Mouse (Mus musculus) embryonic fibroblast, embryonic 13.5 days (primary cell): ENCODE results near the gene Gm20388.

Source experiments
- CTCF ChIP-seq: IDR thresholded peaks from 2 replicates; pipeline ENCODE4 v1.5.1; 2011; ENCODE audit warnings: mild to moderate bottlenecking, control low read depth, low read length, moderate library complexity, borderline replicate concordance; ENCODE audit not compliant: insufficient read depth
- POLR2A ChIP-seq: IDR thresholded peaks from 2 replicates; pipeline ENCODE4 v1.6.1; 2011; ENCODE audit warnings: low read depth, mild to moderate bottlenecking, control low read depth, low read length, moderate library complexity

DNA sequence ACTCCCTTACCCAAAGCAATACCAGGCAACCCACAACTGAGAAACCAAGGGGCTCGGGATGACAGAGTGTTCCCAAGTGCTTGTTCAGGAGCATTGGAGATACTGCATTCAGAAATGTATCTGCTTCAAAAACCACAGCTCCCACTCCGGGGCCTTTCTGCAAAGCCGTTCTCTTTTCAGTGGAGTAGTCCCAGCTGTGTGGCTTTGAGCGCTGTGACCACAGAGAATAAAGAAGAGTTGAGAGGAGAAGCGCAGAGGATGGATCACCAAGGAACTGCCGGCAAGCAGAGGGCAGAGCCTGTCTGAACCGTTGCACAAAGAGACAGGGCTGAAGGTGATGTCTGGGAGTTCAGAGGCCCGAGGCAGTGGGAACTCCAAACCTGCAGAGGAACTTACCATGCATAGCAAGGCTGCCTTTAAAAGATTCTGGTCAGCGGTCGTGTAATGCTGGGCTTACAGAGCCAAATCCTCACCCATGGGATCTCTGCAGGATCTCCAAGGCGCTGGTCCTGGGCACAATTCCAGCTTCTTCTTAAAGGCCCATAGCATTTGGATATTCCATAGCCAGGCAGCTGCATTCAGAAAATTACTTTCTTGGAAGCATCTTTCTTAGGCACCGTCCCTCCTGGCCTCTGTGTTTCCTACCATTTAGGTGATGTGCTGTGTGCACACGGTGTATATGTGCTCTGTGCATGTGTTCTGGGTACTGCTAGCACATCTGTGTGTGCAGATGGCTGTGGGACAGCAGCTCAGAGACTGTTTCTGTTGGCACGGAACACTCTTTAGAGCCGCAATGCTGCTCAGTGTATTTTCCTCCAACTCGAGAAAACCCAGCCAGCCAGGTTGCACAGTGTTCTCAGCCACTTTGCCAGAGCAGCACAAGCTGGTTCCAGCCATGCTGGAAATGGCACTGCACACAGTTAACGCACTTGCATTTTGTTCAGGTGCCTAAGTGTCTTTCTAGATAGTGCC lies 4261.2 kb downstream of the Gm20388 start:
- TF ChIP-seq POLR2A = no peak
- TF ChIP-seq CTCF = no peak
